Mouse (Mus musculus): ENCODE measurements around the gene Slc28a3. TPM values are rescaled to one million over a fixed set of nuclear protein-coding genes. Genes with fewer than 3 reads are reported as not detected.

Gene Slc28a3
- polyA plus RNA-seq, 1 experiment from 2014 or later = 0.08 TPM

GRCm38 (mm10) chr13:58589517-58589858 lies 21.2 kb downstream of the Slc28a3 start:
- Histone ChIP-seq H3K9me3 (ENCODE audit: control insufficient read depth, low read length) (no peaks in the 10 kb centered on the region), H3K4me3 (ENCODE audit: low read length) (peak overlapping the region; percentile 25), H3K36me3 (ENCODE audit: control insufficient read depth, insufficient read depth, low read length) (no peaks in the 10 kb centered on the region), H3K9ac (ENCODE audit: low read length) (peak overlapping the region; percentile 34; the same call in 1 of the 2 replicates), H3K27me3 (ENCODE audit: control insufficient read depth, insufficient read depth, low read depth, low read length) (no peaks in the 10 kb centered on the region), H3K27ac (ENCODE audit: low read length) (no peak overlapping the region), H3K4me2 (ENCODE audit: low read depth, low read length) (peak overlapping the region; percentile 48), H3K4me1 (replicated peaks; ENCODE audit: control insufficient read depth, insufficient read depth, low read length) (peaks cover 5% of the 10 kb centered on the region; the same call in 1 of the 2 replicates)
- WGBS = 2% methylated on average over 9 of the region's 9 CpGs
- ATAC-seq (ENCODE audit: low read depth) = peak; percentile 69

DNA sequence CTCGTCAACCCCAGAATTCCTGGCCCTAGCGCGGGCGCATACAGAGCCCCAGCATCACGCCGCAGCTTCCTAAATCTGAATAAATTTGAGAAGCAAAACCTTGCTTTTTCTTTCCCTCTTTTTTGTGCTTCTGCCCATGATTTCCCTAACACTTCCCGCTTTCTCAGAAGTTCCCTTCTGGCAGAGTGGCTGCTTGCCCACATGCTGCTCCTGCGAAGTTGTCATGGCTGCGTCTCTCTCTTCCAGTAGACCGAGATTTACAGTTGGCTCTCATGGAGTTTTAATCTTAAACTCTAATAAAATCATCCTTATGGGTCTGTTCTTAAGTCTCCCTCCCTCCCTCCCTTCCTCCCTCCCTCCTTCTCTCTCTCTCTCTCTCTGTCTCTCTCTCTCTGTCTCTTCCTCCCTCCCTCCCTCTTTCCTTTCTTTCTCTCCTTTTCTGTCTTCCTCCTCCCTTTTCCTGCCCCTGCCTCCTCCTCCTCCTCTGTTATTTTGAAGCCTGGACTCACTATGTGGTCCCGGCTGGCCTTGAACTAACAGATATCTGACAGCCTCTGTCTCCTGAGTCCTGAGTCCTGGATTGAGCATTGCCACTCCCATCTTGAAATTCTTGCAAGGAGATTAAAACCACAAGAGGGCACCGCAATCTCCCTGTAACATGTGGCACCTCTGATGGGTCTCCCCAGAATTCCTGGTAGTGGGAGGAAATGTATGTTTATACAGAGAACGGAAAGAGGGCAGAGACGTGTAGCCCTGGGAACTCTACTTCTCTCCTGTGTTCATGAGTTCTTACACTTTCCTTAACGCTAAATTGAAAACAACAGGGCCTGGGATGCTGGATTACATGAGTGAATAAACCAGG lies 21.8 kb downstream of the Slc28a3 start:
- 49% methylated on average over 15 of the region's 15 CpGs for WGBS
- ATAC-seq (ENCODE audit: low read depth) = 0 out of 2 replicates have a peak, but pooled peaks have one; percentile 1
- Histone ChIP-seq H3K4me2 (ENCODE audit: low read depth, low read length) (peak overlapping the region; percentile 48), H3K9ac (ENCODE audit: low read length) (peak overlapping the region; percentile 34; the same call in 1 of the 2 replicates), H3K36me3 (ENCODE audit: control insufficient read depth, insufficient read depth, low read length) (no peaks in the 10 kb centered on the region), H3K9me3 (ENCODE audit: control insufficient read depth, low read length) (no peaks in the 10 kb centered on the region), H3K4me1 (replicated peaks; ENCODE audit: control insufficient read depth, insufficient read depth, low read length) (peaks cover 5% of the 10 kb centered on the region; the same call in 1 of the 2 replicates), H3K4me3 (ENCODE audit: low read length) (peak overlapping the region; percentile 25), H3K27ac (ENCODE audit: low read length) (no peak overlapping the region), H3K27me3 (ENCODE audit: control insufficient read depth, insufficient read depth, low read depth, low read length) (no peaks in the 10 kb centered on the region)

DNA sequence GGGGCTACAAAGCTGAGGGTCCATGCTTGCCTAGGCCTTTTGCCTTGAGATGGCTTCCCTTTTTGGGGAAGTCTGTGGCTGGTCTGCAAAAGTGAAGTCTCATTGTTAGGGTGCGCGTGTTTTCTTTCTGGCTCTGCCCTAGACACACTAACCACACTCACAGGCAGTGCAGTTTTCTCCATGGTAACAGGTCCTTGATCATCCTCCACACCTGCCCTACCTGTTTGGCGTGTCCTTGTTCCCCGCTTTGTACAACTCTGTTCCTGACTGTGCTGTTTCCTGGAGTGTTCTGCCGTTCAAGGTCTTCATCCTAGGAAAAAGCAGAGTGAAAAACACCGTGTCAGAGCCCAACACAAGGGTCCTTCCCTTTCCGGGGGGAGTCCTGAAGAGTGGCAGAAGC lies 22.7 kb downstream of the Slc28a3 start:
- 53% methylated on average over 7 of the region's 7 CpGs for WGBS
- peaks cover 2% of the 10 kb centered on the region; the same call in 1 of the 2 replicates for H3K4me1 ChIP-seq (replicated peaks; ENCODE audit: control insufficient read depth, insufficient read depth, low read length)
- peak; percentile 94 for ATAC-seq (ENCODE audit: low read depth)
- no peak overlapping the region for H3K4me2 ChIP-seq (ENCODE audit: low read depth, low read length)
- no peaks in the 10 kb centered on the region for H3K27me3 ChIP-seq (ENCODE audit: control insufficient read depth, insufficient read depth, low read depth, low read length)
- no peak overlapping the region for H3K4me3 ChIP-seq (ENCODE audit: low read length)
- H3K9ac ChIP-seq (ENCODE audit: low read length) = no peak overlapping the region
- H3K36me3 ChIP-seq (ENCODE audit: control insufficient read depth, insufficient read depth, low read length) = no peaks in the 10 kb centered on the region
- peak overlapping the region; percentile 23; the same call in 1 of the 2 replicates for H3K27ac ChIP-seq (ENCODE audit: low read length)
- H3K9me3 ChIP-seq (ENCODE audit: control insufficient read depth, low read length) = no peaks in the 10 kb centered on the region

- no peak overlapping the region for H3K27ac ChIP-seq (ENCODE audit: low read length)
- H3K4me2 ChIP-seq (ENCODE audit: low read depth, low read length) = no peak overlapping the region
- H3K27me3 ChIP-seq (ENCODE audit: control insufficient read depth, insufficient read depth, low read depth, low read length) = no peaks in the 10 kb centered on the region
- no peak overlapping the region for H3K4me3 ChIP-seq (ENCODE audit: low read length)
- ATAC-seq (ENCODE audit: low read depth) = no peak
- H3K4me1 ChIP-seq (replicated peaks; ENCODE audit: control insufficient read depth, insufficient read depth, low read length) = no peaks in the 10 kb centered on the region
- WGBS = 81% methylated on average over 9 of the region's 9 CpGs
- H3K9me3 ChIP-seq (ENCODE audit: control insufficient read depth, low read length) = no peaks in the 10 kb centered on the region
- H3K36me3 ChIP-seq (ENCODE audit: control insufficient read depth, insufficient read depth, low read length) = no peaks in the 10 kb centered on the region
- no peak overlapping the region for H3K9ac ChIP-seq (ENCODE audit: low read length)
Measured at GRCm38 (mm10) chr13:58566181-58566580, 44.5 kb downstream of the Slc28a3 start.

- Histone ChIP-seq H3K9me3 (ENCODE audit: control insufficient read depth, low read length) (no peaks in the 10 kb centered on the region), H3K27ac (ENCODE audit: low read length) (no peak overlapping the region), H3K27me3 (ENCODE audit: control insufficient read depth, insufficient read depth, low read depth, low read length) (no peaks in the 10 kb centered on the region), H3K4me3 (ENCODE audit: low read length) (no peak overlapping the region), H3K9ac (ENCODE audit: low read length) (no peak overlapping the region), H3K4me2 (ENCODE audit: low read depth, low read length) (no peak overlapping the region), H3K36me3 (ENCODE audit: control insufficient read depth, insufficient read depth, low read length) (no peaks in the 10 kb centered on the region), H3K4me1 (replicated peaks; ENCODE audit: control insufficient read depth, insufficient read depth, low read length) (no peaks in the 10 kb centered on the region)
- 57% methylated on average over 15 of the region's 15 CpGs for WGBS
- peak; percentile 86 for ATAC-seq (ENCODE audit: low read depth)
Measured at GRCm38 (mm10) chr13:58560497-58561138, 50.1 kb downstream of the Slc28a3 start.

DNA sequence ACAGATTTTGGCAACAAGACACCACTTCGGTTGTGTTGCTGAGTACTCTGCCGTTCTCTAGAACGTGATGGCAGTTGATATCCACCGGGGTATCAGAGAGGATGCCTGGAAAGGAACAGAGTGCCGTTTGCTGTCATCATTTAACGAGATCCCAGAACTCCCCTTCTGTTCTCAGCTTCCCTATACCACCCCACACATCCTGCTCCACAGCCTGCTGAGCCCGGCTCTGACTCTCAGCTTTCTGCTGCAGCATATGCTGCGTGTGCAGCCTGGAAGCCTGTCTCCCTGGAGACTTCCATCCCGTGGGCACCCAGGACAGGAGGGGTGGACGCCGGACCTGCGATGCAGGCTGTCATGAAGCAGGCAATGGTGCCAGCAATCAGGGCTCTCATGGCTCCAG lies 52.5 kb downstream of the Slc28a3 start:
- Histone ChIP-seq H3K9ac (ENCODE audit: low read length) (no peak overlapping the region), H3K4me3 (ENCODE audit: low read length) (no peak overlapping the region), H3K4me1 (replicated peaks; ENCODE audit: control insufficient read depth, insufficient read depth, low read length) (no peaks in the 10 kb centered on the region), H3K36me3 (ENCODE audit: control insufficient read depth, insufficient read depth, low read length) (no peaks in the 10 kb centered on the region), H3K27ac (ENCODE audit: low read length) (no peak overlapping the region), H3K4me2 (ENCODE audit: low read depth, low read length) (no peak overlapping the region), H3K9me3 (ENCODE audit: control insufficient read depth, low read length) (no peaks in the 10 kb centered on the region), H3K27me3 (ENCODE audit: control insufficient read depth, insufficient read depth, low read depth, low read length) (no peaks in the 10 kb centered on the region)
- ATAC-seq (ENCODE audit: low read depth) = no peak
- WGBS = 75% methylated on average over 12 of the region's 12 CpGs

GRCm38 (mm10) chr13:58556018-58556417 lies 54.7 kb downstream of the Slc28a3 start:
- Histone ChIP-seq H3K27ac (ENCODE audit: low read length) (no peak overlapping the region), H3K4me1 (replicated peaks; ENCODE audit: control insufficient read depth, insufficient read depth, low read length) (no peaks in the 10 kb centered on the region), H3K36me3 (ENCODE audit: control insufficient read depth, insufficient read depth, low read length) (no peaks in the 10 kb centered on the region), H3K9me3 (ENCODE audit: control insufficient read depth, low read length) (no peaks in the 10 kb centered on the region), H3K9ac (ENCODE audit: low read length) (no peak overlapping the region), H3K4me3 (ENCODE audit: low read length) (no peak overlapping the region), H3K4me2 (ENCODE audit: low read depth, low read length) (no peak overlapping the region), H3K27me3 (ENCODE audit: control insufficient read depth, insufficient read depth, low read depth, low read length) (no peaks in the 10 kb centered on the region)
- 63% methylated on average over 1 of the region's 1 CpGs for WGBS
- ATAC-seq (ENCODE audit: low read depth) = no peak

- no peaks in the 10 kb centered on the region for H3K9me3 ChIP-seq (ENCODE audit: control insufficient read depth, low read length)
- H3K4me3 ChIP-seq (ENCODE audit: low read length) = no peak overlapping the region
- H3K27me3 ChIP-seq (ENCODE audit: control insufficient read depth, insufficient read depth, low read depth, low read length) = no peaks in the 10 kb centered on the region
- no peaks in the 10 kb centered on the region for H3K36me3 ChIP-seq (ENCODE audit: control insufficient read depth, insufficient read depth, low read length)
- no peak for ATAC-seq (ENCODE audit: low read depth)
- no peak overlapping the region for H3K4me2 ChIP-seq (ENCODE audit: low read depth, low read length)
- WGBS = 65% methylated on average over 5 of the region's 5 CpGs
- H3K4me1 ChIP-seq (replicated peaks; ENCODE audit: control insufficient read depth, insufficient read depth, low read length) = no peaks in the 10 kb centered on the region
- no peak overlapping the region for H3K9ac ChIP-seq (ENCODE audit: low read length)
- no peak overlapping the region for H3K27ac ChIP-seq (ENCODE audit: low read length)
Measured at GRCm38 (mm10) chr13:58555561-58555960, 55.1 kb downstream of the Slc28a3 start.

GRCm38 (mm10) chr13:58551924-58552323 lies 58.8 kb downstream of the Slc28a3 start:
- no peak for ATAC-seq (ENCODE audit: low read depth)
- H3K4me2 ChIP-seq (ENCODE audit: low read depth, low read length) = no peak overlapping the region
- WGBS = 63% methylated on average over 4 of the region's 4 CpGs
- H3K27me3 ChIP-seq (ENCODE audit: control insufficient read depth, insufficient read depth, low read depth, low read length) = no peaks in the 10 kb centered on the region
- no peak overlapping the region for H3K4me3 ChIP-seq (ENCODE audit: low read length)
- no peaks in the 10 kb centered on the region for H3K9me3 ChIP-seq (ENCODE audit: control insufficient read depth, low read length)
- H3K36me3 ChIP-seq (ENCODE audit: control insufficient read depth, insufficient read depth, low read length) = no peaks in the 10 kb centered on the region
- H3K4me1 ChIP-seq (replicated peaks; ENCODE audit: control insufficient read depth, insufficient read depth, low read length) = no peaks in the 10 kb centered on the region
- H3K27ac ChIP-seq (ENCODE audit: low read length) = no peak overlapping the region
- no peak overlapping the region for H3K9ac ChIP-seq (ENCODE audit: low read length)
